Mouse (Mus musculus) stomach, postnatal 0 days (tissue): ENCODE results near the gene Igf1. TPM values are rescaled to one million over a fixed set of nuclear protein-coding genes. Genes with fewer than 3 reads are reported as not detected.

ENCODE experiments used
- ATAC-seq: fragments of 200-750 bp; cut with Nextera tagmentation; 2 replicates; pipeline ENCODE4 v1.8.0; 2017; ENCODE audit not compliant: low FRiP score, low TSS enrichment
- DNase-seq: peaks from one replicate; pipeline ENCODE4 v3.0.0-alpha.2; 2016; ENCODE audit warnings: low spot score
- H3K27ac ChIP-seq: fragments of 300-500 bp; sonication (generic); replicated peaks from 2 replicates; pipeline ENCODE4 v1.5.1; 2014; ENCODE audit warnings: mild to moderate bottlenecking, control low read depth
- H3K27me3 ChIP-seq: fragments of 300-500 bp; sonication (generic); 2 replicates; pipeline ENCODE4 v1.6.1; 2014; ENCODE audit warnings: low read length; ENCODE audit not compliant: control insufficient read depth, insufficient read depth
- H3K36me3 ChIP-seq: fragments of 300-500 bp; sonication (generic); 2 replicates; pipeline ENCODE4 v1.6.1; 2014; ENCODE audit warnings: low read length, mixed read lengths; ENCODE audit not compliant: control insufficient read depth, insufficient read depth
- H3K4me1 ChIP-seq: fragments of 300-500 bp; sonication (generic); replicated peaks from 2 replicates; pipeline ENCODE4 v1.6.1; 2014; ENCODE audit warnings: antibody characterized with exemption; ENCODE audit not compliant: control insufficient read depth, insufficient read depth
- H3K4me2 ChIP-seq: fragments of 300-500 bp; sonication (generic); replicated peaks from 2 replicates; pipeline ENCODE4 v1.6.1; 2014; ENCODE audit warnings: low read depth, mild to moderate bottlenecking, control low read depth, moderate library complexity
- H3K4me3 ChIP-seq: fragments of 300-500 bp; sonication (generic); 2 replicates; pipeline ENCODE4 v1.5.1; 2014; ENCODE audit warnings: low read depth, low read length, control low read depth
- H3K9ac ChIP-seq: fragments of 300-500 bp; sonication (generic); 2 replicates; pipeline ENCODE4 v1.6.1; 2014; ENCODE audit warnings: mild to moderate bottlenecking, low read length, control low read depth, mixed read lengths
- H3K9me3 ChIP-seq: fragments of 300-500 bp; sonication (generic); 2 replicates; pipeline ENCODE4 v1.6.1; 2016; ENCODE audit warnings: low read length; ENCODE audit not compliant: control insufficient read depth
- CTCF ChIP-seq: IDR thresholded peaks from 2 replicates; pipeline ENCODE4 v1.5.1; 2016; ENCODE audit warnings: antibody characterized with exemption, low read depth, mild to moderate bottlenecking, moderate library complexity
- EP300 ChIP-seq: optimal IDR thresholded peaks from 2 replicates; pipeline ENCODE3; 2016; ENCODE audit warnings: antibody characterized with exemption
- WGBS: fragments of 180-500 bp; shearing (Covaris S2); extraction: QIAGEN DNeasy Blood & Tissue Kit; methylation state at CpG from one replicate; pipeline ENCODE4 v1.1.7; 2014; 5-methylcytosine and 5-hydroxymethylcytosine counted together
- polyA plus RNA-seq: library from polyadenylated mRNA; unstranded; fragments of >200 nt; fragmentation: Nextera tagmentation; extraction: Ambion mirVana; gene quantifications from 2 replicates; pipeline ENCODE4 v1.2.1, GENCODE M21; 2015

The Igf1 gene
- polyA plus RNA-seq, 1 experiment from 2014 or later: 42.5 TPM

DNA sequence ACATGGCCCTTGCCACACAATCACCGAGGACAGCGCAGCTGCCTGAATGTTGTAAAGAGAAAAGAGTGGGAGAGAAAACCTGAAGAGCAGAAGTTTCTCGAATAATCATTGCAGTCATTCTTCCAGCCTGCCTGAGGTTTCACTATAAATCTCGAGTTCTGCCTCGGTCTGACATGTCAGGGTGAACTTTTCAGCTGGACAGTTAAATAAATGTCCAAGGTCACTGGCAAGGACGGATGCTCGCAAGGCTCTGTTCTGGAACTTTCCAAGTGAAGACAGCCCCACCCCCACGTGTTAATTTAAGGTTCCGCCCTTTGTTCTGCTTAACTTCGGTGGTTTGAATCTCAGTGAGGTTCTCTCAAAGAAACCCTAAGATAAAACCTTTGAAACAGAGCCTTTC is 36.2 kb upstream of the Igf1 start:
- no peak overlapping the region for H3K9ac ChIP-seq
- 57% methylated on average over 10 of the region's 10 CpGs for WGBS
- TF ChIP-seq CTCF (no peak), EP300 (no peak)

DNA sequence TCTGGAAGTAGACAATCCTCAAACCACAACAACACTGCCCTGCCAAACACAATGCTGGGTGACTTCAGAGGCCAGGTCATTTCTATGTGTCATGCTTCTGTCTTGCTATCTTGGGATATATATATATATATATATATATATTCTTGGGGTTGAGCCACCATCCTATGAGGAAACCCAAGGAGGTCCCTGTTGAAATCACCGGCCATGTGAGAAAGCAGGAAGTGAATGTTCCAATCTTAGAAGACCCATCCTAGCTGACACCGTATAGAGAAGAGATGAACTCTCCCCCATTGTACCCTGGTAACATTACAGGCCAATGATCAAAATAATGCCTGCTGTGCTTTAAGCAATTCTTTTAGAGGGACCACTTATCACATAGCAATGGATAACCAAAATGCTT is 28.1 kb upstream of the Igf1 start:
- H3K9me3 ChIP-seq: no peaks in the 10 kb centered on the region
- no peak for DNase-seq
- WGBS: 87% methylated on average over 2 of the region's 2 CpGs
- ATAC-seq: no peak
- no peak overlapping the region for H3K4me3 ChIP-seq
- no peak for TF ChIP-seq CTCF
- TF ChIP-seq EP300: no peak
- no peaks in the 10 kb centered on the region for H3K27me3 ChIP-seq
- no peak overlapping the region for H3K27ac ChIP-seq
- H3K4me1 ChIP-seq: no peaks in the 10 kb centered on the region
- H3K9ac ChIP-seq: no peak overlapping the region
- H3K36me3 ChIP-seq: no peaks in the 10 kb centered on the region
- no peak overlapping the region for H3K4me2 ChIP-seq

More for the DNA sequence above, 36.2 kb upstream of the Igf1 start:
- Histone ChIP-seq H3K36me3 (no peaks in the 10 kb centered on the region), H3K4me3 (no peak overlapping the region), H3K4me2 (no peak overlapping the region), H3K27ac (no peak overlapping the region), H3K27me3 (no peaks in the 10 kb centered on the region), H3K9me3 (no peaks in the 10 kb centered on the region), H3K4me1 (no peaks in the 10 kb centered on the region)
- ATAC-seq (no peak), DNase-seq (no peak)

DNA sequence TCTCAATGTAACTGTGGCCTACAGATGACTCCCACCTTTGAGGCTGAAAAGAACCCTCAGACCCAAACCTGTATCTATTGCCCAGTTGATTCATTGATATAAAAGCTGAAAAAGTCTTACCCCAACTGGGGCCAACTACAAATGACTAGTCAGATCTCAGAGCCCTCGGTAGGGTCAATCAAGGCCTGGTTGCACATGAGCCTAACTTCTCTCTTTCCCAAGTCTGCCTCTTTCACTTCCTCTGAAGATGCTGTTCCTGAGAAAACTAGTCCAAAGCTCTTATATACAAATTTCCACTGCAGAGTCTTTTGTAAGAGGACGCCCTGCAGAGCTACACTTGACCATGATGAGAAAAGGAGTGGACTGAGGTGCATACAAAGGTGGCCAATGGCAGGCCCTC is 27.4 kb upstream of the Igf1 start:
- no peak overlapping the region for H3K4me2 ChIP-seq
- 84% methylated on average over 2 of the region's 2 CpGs for WGBS
- no peaks in the 10 kb centered on the region for H3K36me3 ChIP-seq
- H3K9me3 ChIP-seq: no peaks in the 10 kb centered on the region
- TF ChIP-seq EP300 (no peak), CTCF (no peak)
- DNase-seq (no peak), ATAC-seq (no peak)
- no peak overlapping the region for H3K9ac ChIP-seq
- no peak overlapping the region for H3K27ac ChIP-seq
- no peaks in the 10 kb centered on the region for H3K4me1 ChIP-seq
- no peaks in the 10 kb centered on the region for H3K27me3 ChIP-seq
- H3K4me3 ChIP-seq: no peak overlapping the region

DNA sequence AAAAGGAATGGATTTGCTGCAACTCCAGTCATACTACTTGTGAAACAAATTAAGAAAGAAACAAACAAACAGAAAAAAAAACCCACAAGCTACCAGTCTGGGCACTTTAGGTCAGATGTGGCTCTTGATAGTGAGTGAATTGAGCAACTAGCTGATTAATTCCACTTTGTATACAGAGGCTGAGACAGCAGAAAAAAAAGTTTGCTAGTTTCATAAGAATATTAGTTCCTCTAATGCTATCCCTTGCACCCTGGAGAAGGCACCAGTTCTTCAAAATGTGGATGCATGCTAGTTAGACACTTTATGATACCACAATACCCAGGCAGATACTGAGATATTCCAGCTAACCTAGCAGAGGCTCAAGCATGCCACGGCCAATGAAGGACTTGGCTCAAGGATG is 26.0 kb upstream of the Igf1 start:
- no peak overlapping the region for H3K4me3 ChIP-seq
- DNase-seq (no peak), ATAC-seq (no peak)
- no peaks in the 10 kb centered on the region for H3K36me3 ChIP-seq
- H3K27me3 ChIP-seq: no peaks in the 10 kb centered on the region
- H3K9ac ChIP-seq: no peak overlapping the region
- no peak overlapping the region for H3K27ac ChIP-seq
- no peaks in the 10 kb centered on the region for H3K9me3 ChIP-seq
- TF ChIP-seq EP300 (no peak), CTCF (no peak)
- WGBS: 83% methylated on average over 1 of the region's 1 CpGs
- no peak overlapping the region for H3K4me2 ChIP-seq
- no peaks in the 10 kb centered on the region for H3K4me1 ChIP-seq

DNA sequence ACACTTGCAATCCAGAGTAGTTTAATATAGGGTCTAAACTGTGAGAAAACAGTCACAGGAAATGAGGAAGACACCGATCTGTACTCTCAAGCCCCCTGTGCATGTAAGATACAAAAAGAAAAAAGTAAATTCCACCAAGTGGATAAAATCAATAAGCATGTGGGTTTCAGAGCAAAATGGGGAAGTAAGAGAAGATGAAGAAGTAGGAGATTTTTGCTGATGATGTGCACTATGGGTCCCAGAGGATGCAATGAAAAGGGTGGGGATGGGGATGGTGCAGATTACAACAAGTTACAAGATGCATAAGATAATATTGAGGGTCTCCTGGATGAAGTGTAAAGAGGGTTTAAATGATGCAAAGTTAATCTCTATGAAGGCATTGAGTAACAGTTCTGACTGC is 18.6 kb upstream of the Igf1 start:
- no peak overlapping the region for H3K4me3 ChIP-seq
- ATAC-seq: no peak
- no peaks in the 10 kb centered on the region for H3K27me3 ChIP-seq
- H3K4me1 ChIP-seq: no peaks in the 10 kb centered on the region
- no peaks in the 10 kb centered on the region for H3K9me3 ChIP-seq
- H3K36me3 ChIP-seq: no peaks in the 10 kb centered on the region
- no peak for DNase-seq
- H3K9ac ChIP-seq: no peak overlapping the region
- 92% methylated on average over 1 of the region's 1 CpGs for WGBS
- TF ChIP-seq EP300 (no peak), CTCF (no peak)
- H3K4me2 ChIP-seq: no peak overlapping the region
- no peak overlapping the region for H3K27ac ChIP-seq

DNA sequence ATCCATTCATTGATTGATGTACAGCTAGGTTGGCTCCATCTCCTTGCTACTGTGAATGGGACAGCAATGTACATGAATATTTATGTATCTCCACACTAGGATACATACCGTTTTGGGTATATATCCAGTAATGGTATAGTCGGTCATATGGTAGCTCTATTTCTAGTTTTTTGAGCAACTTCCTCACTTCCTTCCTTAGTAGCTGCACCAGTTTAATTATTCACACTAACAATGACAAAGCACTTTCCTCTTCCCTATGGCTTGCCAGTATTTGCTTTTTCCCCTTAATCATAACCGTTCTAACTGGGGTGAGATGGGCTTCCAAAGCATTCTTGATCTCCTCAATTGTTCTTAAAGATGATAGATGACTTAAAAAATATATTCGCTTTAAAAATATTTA is 15.6 kb upstream of the Igf1 start:
- ATAC-seq (no peak), DNase-seq (no peak)
- Histone ChIP-seq H3K9me3 (no peaks in the 10 kb centered on the region), H3K36me3 (no peaks in the 10 kb centered on the region), H3K27me3 (no peaks in the 10 kb centered on the region), H3K4me1 (no peaks in the 10 kb centered on the region), H3K9ac (no peak overlapping the region), H3K4me2 (no peak overlapping the region), H3K4me3 (no peak overlapping the region), H3K27ac (no peak overlapping the region)
- TF ChIP-seq CTCF (no peak), EP300 (no peak)
- WGBS: 74% methylated on average over 4 of the region's 4 CpGs
